Mouse (Mus musculus) urinary bladder, postnatal 10 days (tissue): ENCODE measurements around the gene Olfr1336.
"Not testable (repeated sequence)": the region's sequence is repeated elsewhere in the genome, so short reads cannot be mapped to it uniquely, and the experiment has no call there.

ENCODE experiments used
- DNase-seq: peaks from one replicate; pipeline ENCODE4 v3.0.0; 2022; ENCODE audit warnings: low spot score

The Olfr1336 gene

GRCm38 (mm10) chr7:6455868-6456267 lies at the start of gene Olfr1336:
Olfr1336 (plus strand) TSS chr7:6456168.
- no peak for DNase-seq

DNA sequence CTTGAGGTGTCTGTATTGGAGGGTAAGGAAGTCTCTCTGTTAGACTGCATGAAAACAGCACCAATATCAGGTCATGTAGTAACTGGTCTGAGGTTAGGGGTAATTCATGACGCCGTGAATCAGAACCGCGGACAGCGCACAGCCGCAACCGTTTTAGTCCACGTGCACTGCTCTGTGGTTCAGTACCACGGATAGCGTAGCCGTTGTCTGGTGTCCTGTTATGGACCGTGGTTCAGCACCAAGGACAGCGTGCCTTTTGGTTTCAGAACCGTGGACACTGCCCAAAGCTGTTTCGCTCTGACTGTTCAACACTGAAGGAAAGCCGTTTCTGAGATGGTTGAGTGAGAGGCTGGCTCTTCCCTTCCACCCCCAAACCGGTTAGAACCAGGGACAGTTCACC lies 45.9 kb upstream of the Olfr1336 start, which contains the start of gene Gm20715:
Gene Gm20715, plus strand, starts transcription at position 235 of the 400 bp plus-strand sequence.
- DNase-seq: peak; percentile 88

GRCm38 (mm10) chr7:6414626-6415441 lies 41.1 kb upstream of the Olfr1336 start:
- no peak for DNase-seq

DNA sequence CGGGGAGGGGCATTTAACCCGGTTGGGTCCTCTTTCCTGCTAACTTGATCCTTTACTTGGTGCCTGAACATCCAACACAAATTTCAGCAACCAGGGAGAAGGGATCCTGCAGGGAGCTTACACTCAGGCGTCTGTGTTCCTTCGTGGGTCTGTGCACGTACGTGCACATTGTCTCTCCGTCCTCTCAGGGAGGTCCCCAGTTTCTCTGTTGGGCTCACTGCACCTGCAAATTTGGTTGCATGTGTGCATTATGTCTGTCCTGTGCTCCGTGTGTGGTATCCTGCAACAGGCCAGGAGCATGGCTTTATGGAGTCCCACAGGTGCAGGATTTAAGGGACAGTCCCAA lies 40.6 kb upstream of the Olfr1336 start:
- DNase-seq: no peak

GRCm38 (mm10) chr7:6419894-6420293 lies 36.1 kb upstream of the Olfr1336 start:
- no peak for DNase-seq

DNA sequence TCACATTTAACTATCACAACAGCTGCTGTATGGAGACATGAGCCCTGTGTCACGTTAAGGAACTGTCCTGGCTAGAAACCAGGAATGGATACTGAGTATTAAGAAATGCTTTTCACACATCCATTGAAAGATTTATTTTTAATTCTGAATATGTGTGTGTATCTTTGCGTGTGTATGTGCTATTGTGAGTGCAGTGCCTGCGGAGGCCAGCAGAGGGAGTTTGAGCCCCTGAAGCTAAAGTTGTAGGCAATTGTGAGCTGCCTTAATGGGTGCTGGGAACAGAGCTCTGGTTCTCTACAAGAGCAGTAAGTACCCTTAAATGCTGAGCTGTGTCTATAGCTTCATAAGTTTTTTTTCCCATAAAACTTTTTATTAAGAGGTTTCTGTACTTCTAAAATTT lies 26.6 kb upstream of the Olfr1336 start:
- no peak for DNase-seq

GRCm38 (mm10) chr7:6430342-6430741 lies 25.6 kb upstream of the Olfr1336 start:
- no peak for DNase-seq

GRCm38 (mm10) chr7:6438388-6438787 lies 17.6 kb upstream of the Olfr1336 start, which contains the start of gene Olfr1344:
Olfr1344 (plus strand) TSS chr7:6438688.
- DNase-seq: no peak

DNA sequence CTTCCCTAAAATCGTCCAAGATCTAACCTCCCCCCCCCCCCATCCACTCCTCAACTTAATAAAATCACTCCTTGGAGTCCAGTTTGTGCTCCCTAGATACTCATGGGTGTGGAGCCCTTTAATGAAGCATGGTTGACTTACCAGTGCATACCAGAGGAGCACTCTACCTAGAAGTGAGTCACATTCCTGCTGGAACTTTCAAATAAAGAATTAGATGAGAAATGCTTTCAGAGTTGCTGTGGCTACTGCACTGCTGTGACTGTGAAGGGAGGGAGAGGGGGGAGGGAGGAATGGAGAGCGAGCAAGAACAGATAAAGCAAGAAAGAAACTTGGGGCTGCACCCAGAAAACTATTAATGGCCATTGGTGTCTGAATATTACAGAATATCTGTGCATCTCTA lies 14.8 kb upstream of the Olfr1336 start:
- no peak for DNase-seq

DNA sequence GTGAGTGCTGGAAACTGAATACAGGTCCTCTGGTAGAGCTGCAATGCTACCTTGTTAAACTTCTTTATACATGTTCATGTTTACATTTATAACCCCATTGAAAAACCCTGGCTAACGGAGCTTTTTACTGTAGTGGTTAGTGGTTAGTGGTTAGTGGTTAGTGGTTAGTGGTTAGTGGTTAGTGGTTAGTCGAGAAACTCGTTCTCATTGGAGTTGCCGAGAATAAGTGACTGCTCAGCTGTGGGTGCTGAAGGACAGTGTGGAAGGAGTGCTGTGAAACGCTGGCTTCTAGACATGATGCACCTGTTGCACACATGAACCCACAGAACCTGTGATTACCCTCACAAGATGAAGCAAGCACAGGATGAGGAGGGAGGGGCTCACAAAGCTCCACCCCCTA lies 8.2 kb upstream of the Olfr1336 start:
- DNase-seq: no peak

DNA sequence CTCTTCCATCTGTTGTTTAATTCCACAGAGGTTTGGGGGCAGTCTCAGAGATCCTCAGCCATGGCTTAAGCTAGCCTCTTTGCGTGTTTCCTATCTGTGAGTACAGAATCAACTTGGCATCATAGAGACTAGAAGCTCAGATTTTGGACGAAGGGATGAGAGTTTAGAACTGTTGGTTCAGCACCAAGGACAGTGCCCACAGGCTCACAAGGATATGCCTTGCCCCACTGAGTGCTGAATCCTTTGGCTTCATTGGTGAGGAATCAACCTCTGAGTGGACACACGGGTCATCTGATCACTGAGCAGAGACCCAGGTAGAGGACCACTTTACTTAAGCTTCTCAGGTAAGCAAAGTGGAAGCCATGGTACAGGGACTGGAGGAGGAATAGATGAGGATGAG lies 431 bp downstream of the Olfr1336 start:
- no peak for DNase-seq

GRCm38 (mm10) chr7:6466951-6467350 lies 11.0 kb downstream of the Olfr1336 start, which contains the start of gene Olfr1346:
Olfr1346 (plus strand) TSS chr7:6467101.
- DNase-seq: no peak

DNA sequence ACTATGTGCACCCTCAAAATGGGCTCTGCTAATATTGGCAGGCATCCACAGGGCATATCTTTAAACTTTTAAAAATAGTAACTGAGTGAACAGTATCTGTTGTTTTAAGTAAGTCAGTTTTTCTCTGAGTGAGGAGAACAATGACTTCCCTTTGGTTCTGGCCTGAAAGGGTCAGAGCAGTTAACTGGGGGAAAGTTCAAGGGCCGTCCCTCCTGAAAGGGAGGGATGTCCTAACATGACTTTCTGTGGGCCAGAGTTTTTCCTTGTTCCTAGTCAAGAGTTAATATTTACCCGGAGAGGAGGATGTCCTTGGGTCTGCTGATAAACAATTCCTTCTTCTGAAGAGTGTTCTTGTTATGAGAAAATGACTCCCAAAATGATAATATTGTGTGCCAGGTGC lies 21.7 kb downstream of the Olfr1336 start:
- not testable (repeated sequence) for DNase-seq

DNA sequence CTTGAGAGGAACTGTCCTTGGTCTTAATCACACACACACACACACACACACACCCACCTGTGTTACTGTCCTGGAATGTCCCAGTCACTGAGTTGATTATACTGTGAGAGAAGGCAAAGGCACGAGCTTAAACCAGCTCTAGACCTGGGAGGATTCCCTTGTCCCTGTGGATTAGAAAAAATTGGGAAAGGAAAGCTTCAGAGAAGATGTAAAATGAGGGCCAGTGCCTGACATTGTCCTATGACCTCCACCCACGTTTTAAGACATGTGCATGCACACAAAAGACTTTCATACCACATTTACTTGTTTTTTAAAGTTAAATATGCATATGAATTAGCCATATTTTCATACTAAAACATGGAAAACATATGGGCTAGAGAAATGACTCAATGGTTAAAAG lies 30.9 kb downstream of the Olfr1336 start, which contains the start of gene Olfr5:
Gene Olfr5, minus strand, starts transcription at position 101 of the 400 bp plus-strand sequence.
- no peak for DNase-seq

DNA sequence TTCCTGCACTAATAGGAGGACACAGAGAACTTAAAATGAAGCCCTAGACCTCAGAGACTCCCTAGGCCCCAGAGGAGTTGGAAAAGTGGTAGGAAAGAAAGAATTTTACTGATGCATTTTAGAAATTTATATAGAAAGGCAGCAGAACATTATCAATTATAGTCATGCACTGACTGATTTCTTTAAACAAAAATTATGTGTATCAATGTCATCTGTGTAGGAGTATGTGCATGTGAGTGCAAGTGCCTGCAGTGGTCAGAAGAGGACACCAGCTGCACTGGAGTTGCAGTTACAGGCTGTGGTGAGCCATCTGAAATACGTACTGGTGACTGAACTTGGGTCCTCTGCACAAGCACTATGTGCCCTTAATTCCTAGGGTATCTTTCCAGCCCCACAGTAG lies 43.7 kb downstream of the Olfr1336 start, which contains the start of gene Olfr1347:
Gene Olfr1347, minus strand, starts transcription at position 101 of the 400 bp plus-strand sequence.
- no peak for DNase-seq

DNA sequence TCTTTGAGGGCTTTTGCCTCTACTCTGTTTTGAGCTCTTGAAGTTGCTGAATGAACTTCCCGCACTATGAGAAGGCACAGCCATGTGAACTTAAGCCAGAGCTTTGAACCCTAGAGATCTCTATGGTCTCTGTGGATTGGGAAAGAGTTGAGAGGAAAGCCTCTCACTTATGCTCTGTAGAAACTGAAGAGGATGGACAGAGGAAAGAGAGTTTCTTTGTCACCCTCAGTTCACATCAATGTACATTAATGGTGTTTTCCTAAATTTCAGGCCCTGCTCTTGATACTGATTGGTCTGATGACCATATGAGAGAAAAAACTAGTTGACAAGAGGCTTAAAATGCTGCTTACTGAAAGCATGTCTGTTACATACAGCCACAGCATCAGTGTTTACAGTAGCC lies 52.7 kb downstream of the Olfr1336 start, which contains the start of gene Olfr1348:
Gene Olfr1348, minus strand, starts transcription at position 101 of the 400 bp plus-strand sequence.
- DNase-seq: no peak
